Mouse (Mus musculus) liver, embryonic 14.5 days (tissue): Measurements from ENCODE around the gene Lcn2.

Experiments used
- CTCF ChIP-seq: IDR thresholded peaks from 2 replicates; pipeline ENCODE4 v1.5.1; 2016; ENCODE audit warnings: antibody characterized with exemption, low read depth, control low read depth
- EP300 ChIP-seq: IDR thresholded peaks from 2 replicates; pipeline ENCODE4 v1.6.1; 2016; ENCODE audit warnings: antibody characterized with exemption, low read depth

- TF ChIP-seq CTCF (no peak), EP300 (no peak)
These were observed 29.4 kb upstream of the Lcn2 start for GRCm38 (mm10) chr2:32417486-32417885.
